Mouse (Mus musculus): ENCODE results near the gene Hist1h2ah.

DNA sequence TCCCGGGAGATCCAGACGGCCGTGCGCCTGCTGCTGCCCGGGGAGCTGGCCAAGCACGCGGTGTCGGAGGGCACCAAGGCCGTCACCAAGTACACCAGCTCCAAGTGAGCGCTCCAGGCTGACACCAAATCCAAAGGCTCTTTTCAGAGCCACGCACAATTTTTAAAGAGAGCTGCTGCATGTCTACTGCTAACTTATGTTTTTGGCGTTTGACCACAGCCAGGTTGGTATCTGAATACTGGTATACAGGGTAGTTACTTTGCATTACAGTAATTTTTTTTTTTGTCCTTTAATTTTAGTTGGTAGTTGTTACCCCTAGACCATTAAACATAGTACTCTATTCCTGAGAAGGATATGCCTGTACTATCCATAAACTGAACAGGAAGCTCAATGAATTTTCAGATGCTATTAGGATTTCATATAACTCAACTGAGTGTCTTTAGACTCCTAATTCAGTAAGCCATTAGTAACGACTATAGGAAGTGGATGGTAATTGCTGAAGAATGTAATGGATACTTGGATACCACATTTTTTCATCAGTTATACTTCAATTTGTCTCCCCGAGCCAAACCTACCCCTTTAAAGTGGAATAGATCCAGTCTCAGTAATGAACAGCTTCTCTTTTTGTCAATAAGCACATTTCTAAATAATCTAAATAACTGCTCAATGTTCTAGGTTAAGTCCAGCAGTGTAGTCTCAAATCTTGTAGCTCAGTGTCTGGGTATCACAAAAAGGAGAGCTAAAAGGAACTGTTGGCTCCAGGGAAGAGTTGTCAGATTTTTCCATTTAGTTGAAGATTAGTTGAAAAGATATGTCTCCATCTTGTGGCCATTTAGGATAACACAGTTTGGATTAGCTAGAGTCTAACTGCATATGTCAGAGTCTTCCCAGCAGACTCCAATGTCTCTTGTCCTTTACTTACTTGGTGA lies 8.4 kb upstream of the Hist1h2ah start:
- TF ChIP-seq CTCF (IDR thresholded peaks at IDR 0.05; ENCODE audit: control insufficient read depth, insufficient read depth, insufficient replicate concordance, low read depth, low read length) = no peak
- no peak for TF ChIP-seq POLR2A (IDR thresholded peaks at IDR 0.05; ENCODE audit: control insufficient read depth, low read depth, low read length)

All from testis, adult 2 months (tissue).